Mouse (Mus musculus): Measurements from ENCODE around the gene Vps9d1.

DNA sequence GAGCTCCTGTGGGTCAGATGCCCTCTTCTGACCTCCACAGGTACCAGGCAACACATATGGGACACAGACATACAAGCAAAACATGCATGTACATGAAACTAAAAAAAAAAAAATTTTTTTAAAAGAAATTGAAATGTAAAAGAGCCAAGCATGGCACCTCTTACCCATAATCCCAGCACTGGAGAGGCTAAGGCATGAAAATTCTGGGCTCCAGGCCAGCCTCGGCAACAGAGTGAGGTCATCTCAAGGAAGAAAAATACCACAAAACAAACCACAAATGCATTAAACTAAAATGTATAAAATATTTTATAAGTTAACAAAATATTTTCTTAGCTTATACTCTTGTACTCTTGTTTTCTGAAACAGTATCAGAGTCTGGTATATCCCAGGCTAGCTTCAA, 33.2 kb downstream of the Vps9d1 start:
- TF ChIP-seq TAL1 (IDR thresholded peaks at IDR 0.05; ENCODE audit: low read length) (no peak), GATA1 (IDR thresholded peaks at IDR 0.05; ENCODE audit: low read length) (no peak)
